Mouse (Mus musculus): Measurements from ENCODE around the gene Pate1.

Pate1 gene

GRCm38 (mm10) chr9:35687013-35687412 lies at the start of gene Pate1:
TSS of gene Pate1 (minus strand) at chr9:35687390.
- DNase-seq (ENCODE audit: low spot score), result no peak

GRCm38 (mm10) chr9:35707265-35707664 lies 20.1 kb upstream of the Pate1 start:
- DNase-seq (ENCODE audit: low spot score), result peak; percentile 3

GRCm38 (mm10) chr9:35691924-35692323 lies 4.7 kb upstream of the Pate1 start:
- no peak for DNase-seq (ENCODE audit: low spot score)

GRCm38 (mm10) chr9:35673557-35673956 lies 13.6 kb downstream of the Pate1 start:
- DNase-seq (ENCODE audit: low spot score), result no peak

- DNase-seq (ENCODE audit: low spot score), result no peak
These were observed 39.1 kb downstream of the Pate1 start, which contains the start of gene Pate3 for GRCm38 (mm10) chr9:35648102-35648501. TSS of gene Pate3 (minus strand) at chr9:35648202.
